Mouse (Mus musculus) lung, postnatal 0 days (tissue): ENCODE data around the gene Ablim2.

Experiments
- CTCF ChIP-seq: IDR thresholded peaks from 2 replicates; pipeline ENCODE4 v1.5.1; 2016; ENCODE audit warnings: antibody characterized with exemption, mild to moderate bottlenecking
- EP300 ChIP-seq: IDR thresholded peaks from 2 replicates; pipeline ENCODE4 v1.6.1; 2016; ENCODE audit warnings: antibody characterized with exemption, mild to moderate bottlenecking, control low read depth

GRCm38 (mm10) chr5:35804685-35805084 is 47.0 kb downstream of the Ablim2 start:
- TF ChIP-seq CTCF = no peak
- TF ChIP-seq EP300 = no peak
